Mouse (Mus musculus): ENCODE measurements around the gene Slc39a3. TPM values are rescaled to one million over a fixed set of nuclear protein-coding genes. Genes with fewer than 3 reads are reported as not detected.

Gene Slc39a3
- total and polyA plus RNA-seq, 3 experiments, result 2.8 to 9.6 (median 7.4) TPM

DNA sequence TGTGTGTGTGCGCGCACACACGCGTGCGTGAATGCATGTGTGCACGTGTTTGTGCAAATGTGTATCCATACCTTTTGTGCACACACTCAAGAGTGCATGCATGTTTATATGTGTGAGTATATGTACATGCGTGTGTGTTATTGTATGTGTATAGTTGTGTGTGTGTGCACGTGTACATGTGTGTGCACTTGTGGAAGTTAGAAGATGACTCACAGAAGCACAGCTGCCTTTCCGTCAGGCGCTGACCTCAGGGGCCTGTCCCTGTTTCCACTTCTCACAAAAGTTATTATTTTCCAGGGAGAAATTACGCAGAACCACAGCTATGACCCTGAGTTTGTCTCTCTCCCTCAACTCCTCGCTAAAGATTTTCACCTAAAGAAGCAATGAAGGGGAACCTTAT is 53.0 kb downstream of the Slc39a3 start:
- H3K9me3 ChIP-seq (replicated peaks), result no peaks in the 10 kb centered on the region
- ATAC-seq (ENCODE audit: extremely low read depth, insufficient number of reproducible peaks, low FRiP score, poor library complexity, severe bottlenecking), result no peak
- H3K36me3 ChIP-seq (replicated peaks), result no peaks in the 10 kb centered on the region
- H3K27me3 ChIP-seq (ENCODE audit: insufficient read depth, low read length), result peaks cover 48% of the 10 kb centered on the region
- no peak overlapping the region for H3K4me3 ChIP-seq (ENCODE audit: low read depth, low read length)
- DNase-seq (ENCODE audit: low spot score), result no peak
- TF ChIP-seq CTCF (IDR thresholded peaks at IDR 0.05; ENCODE audit: low read depth, low read length) (no peak), GATA1 (IDR thresholded peaks at IDR 0.05; ENCODE audit: borderline replicate concordance, low read length) (no peak), GATA2 (IDR thresholded peaks at IDR 0.05; ENCODE audit: borderline replicate concordance, low read depth, low read length) (no peak), TAL1 (conservative IDR thresholded peaks at IDR 0.05; ENCODE audit: low read depth, low read length) (no peak), POLR2AphosphoS5 (IDR thresholded peaks at IDR 0.05; ENCODE audit: insufficient replicate concordance, low read depth, low read length) (no peak)
- H3K4me1 ChIP-seq (ENCODE audit: insufficient read depth, low read depth, low read length), result peaks cover 7% of the 10 kb centered on the region; the same call in 1 of the 2 replicates

DNA sequence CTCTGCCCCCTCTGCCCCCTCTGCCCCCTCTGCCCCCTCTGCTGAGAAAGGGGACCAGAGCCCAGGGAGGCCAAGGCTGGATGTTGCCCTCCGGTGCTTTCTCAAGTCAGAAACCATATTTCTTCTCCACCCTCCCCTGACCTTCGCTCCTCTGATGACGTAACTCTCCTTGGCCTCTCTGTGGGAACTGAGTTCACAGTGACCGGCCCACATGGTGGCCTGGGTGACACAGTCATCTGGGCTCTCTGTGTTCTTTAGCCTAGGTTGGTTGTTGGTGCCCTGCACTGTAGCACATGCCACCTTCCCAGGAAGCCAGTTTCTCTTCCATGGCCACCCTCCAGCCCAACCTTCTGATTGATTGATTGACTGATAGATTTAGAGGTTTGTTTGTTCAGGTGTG is 54.8 kb downstream of the Slc39a3 start:
- Histone ChIP-seq H3K36me3 (replicated peaks) (no peaks in the 10 kb centered on the region), H3K9me3 (replicated peaks) (no peaks in the 10 kb centered on the region), H3K4me3 (ENCODE audit: low read depth, low read length) (no peak overlapping the region), H3K27me3 (ENCODE audit: insufficient read depth, low read length) (peaks cover 38% of the 10 kb centered on the region), H3K4me1 (ENCODE audit: insufficient read depth, low read depth, low read length) (peaks cover 4% of the 10 kb centered on the region; the same call in 1 of the 2 replicates)
- DNase-seq (ENCODE audit: low spot score), result no peak
- TF ChIP-seq CTCF (IDR thresholded peaks at IDR 0.05; ENCODE audit: low read depth, low read length) (no peak), GATA2 (IDR thresholded peaks at IDR 0.05; ENCODE audit: borderline replicate concordance, low read depth, low read length) (no peak), POLR2AphosphoS5 (IDR thresholded peaks at IDR 0.05; ENCODE audit: insufficient replicate concordance, low read depth, low read length) (no peak), TAL1 (conservative IDR thresholded peaks at IDR 0.05; ENCODE audit: low read depth, low read length) (no peak), GATA1 (IDR thresholded peaks at IDR 0.05; ENCODE audit: borderline replicate concordance, low read length) (no peak)
- no peak for ATAC-seq (ENCODE audit: extremely low read depth, insufficient number of reproducible peaks, low FRiP score, poor library complexity, severe bottlenecking)

DNA sequence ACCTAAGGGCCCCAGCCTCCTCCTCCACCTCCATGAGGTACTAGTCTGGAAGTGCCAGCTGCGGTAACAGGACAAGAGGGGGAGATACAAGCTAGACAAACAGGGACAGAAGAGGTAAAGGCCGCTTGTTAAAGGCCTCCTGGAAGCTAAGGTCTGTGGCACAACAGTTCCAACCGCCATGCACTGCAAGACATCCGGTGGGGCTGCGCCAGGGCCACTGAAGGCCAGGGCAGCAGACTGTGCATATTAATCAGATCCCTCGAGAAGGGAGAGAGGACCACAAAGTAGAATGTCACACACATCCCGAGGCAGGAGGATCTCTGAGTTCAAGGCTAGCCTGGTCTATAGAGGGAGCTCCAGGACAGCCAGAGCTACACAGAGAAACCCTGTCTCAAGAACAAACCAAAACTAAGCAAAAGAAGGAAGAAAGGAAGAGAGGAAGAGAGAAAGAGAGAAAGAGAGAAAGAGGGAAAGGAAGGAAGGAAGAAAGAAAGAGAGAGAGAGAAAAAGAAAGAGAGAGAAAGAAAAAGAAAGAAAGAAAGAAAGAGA is 55.6 kb downstream of the Slc39a3 start:
- H3K4me1 ChIP-seq (ENCODE audit: insufficient read depth, low read depth, low read length), result peaks cover 4% of the 10 kb centered on the region; the same call in 1 of the 2 replicates
- ATAC-seq (ENCODE audit: extremely low read depth, insufficient number of reproducible peaks, low FRiP score, poor library complexity, severe bottlenecking) (no peak), DNase-seq (ENCODE audit: low spot score) (no peak)
- H3K36me3 ChIP-seq (replicated peaks), result no peaks in the 10 kb centered on the region
- no peak for TF ChIP-seq POLR2AphosphoS5 (IDR thresholded peaks at IDR 0.05; ENCODE audit: insufficient replicate concordance, low read depth, low read length)
- no peak for TF ChIP-seq GATA1 (IDR thresholded peaks at IDR 0.05; ENCODE audit: borderline replicate concordance, low read length)
- no peak for TF ChIP-seq GATA2 (IDR thresholded peaks at IDR 0.05; ENCODE audit: borderline replicate concordance, low read depth, low read length)
- TF ChIP-seq CTCF (IDR thresholded peaks at IDR 0.05; ENCODE audit: low read depth, low read length), result no peak
- TF ChIP-seq TAL1 (conservative IDR thresholded peaks at IDR 0.05; ENCODE audit: low read depth, low read length), result no peak
- H3K4me3 ChIP-seq (ENCODE audit: low read depth, low read length), result no peak overlapping the region
- peaks cover 33% of the 10 kb centered on the region for H3K27me3 ChIP-seq (ENCODE audit: insufficient read depth, low read length)
- H3K9me3 ChIP-seq (replicated peaks), result no peaks in the 10 kb centered on the region

Other genes with a start within 250 kb of the Slc39a3 start
Only the 20 nearest of the 29 such genes appear.
- not detected in 2 replicates for gene Lingo3, start 193.4 kb downstream of the Slc39a3 start, total RNA-seq (2014; fragmentation: Nextera tagmentation)
- 0.05 and 0.06 TPM in 2 replicates for gene Lingo3, start 193.4 kb downstream of the Slc39a3 start, total RNA-seq (2017)
- not detected in 2 replicates for gene Lingo3, start 193.4 kb downstream of the Slc39a3 start, polyA plus RNA-seq (2012)
- 51.2 and 53.5 TPM in 2 replicates for gene Lsm7, start 182.2 kb downstream of the Slc39a3 start, total RNA-seq (2014; fragmentation: Nextera tagmentation)
- 282 and 373 TPM in 2 replicates for gene Lsm7, start 182.2 kb downstream of the Slc39a3 start, total RNA-seq (2017)
- 226 and 269 TPM in 2 replicates for gene Lsm7, start 182.2 kb downstream of the Slc39a3 start, polyA plus RNA-seq (2012)
- 46.0 and 55.1 TPM in 2 replicates for gene Sppl2b, start 182.2 kb downstream of the Slc39a3 start, total RNA-seq (2014; fragmentation: Nextera tagmentation)
- 18.0 and 22.1 TPM in 2 replicates for gene Sppl2b, start 182.2 kb downstream of the Slc39a3 start, total RNA-seq (2017)
- 76.6 and 92.5 TPM in 2 replicates for gene Sppl2b, start 182.2 kb downstream of the Slc39a3 start, polyA plus RNA-seq (2012)
- gene Tmprss9, start 165.6 kb downstream of the Slc39a3 start, total RNA-seq (2014; fragmentation: Nextera tagmentation), result not detected in 2 replicates
- gene Tmprss9, start 165.6 kb downstream of the Slc39a3 start, total RNA-seq (2017), result 0.05 and 0.06 TPM in 2 replicates
- gene Tmprss9, start 165.6 kb downstream of the Slc39a3 start, polyA plus RNA-seq (2012), result 0.02 TPM in 1 of 2 replicates, not detected in the other
- 34.0 and 51.2 TPM in 2 replicates for gene Timm13, start 136.5 kb downstream of the Slc39a3 start, total RNA-seq (2014; fragmentation: Nextera tagmentation)
- gene Timm13, start 136.5 kb downstream of the Slc39a3 start, total RNA-seq (2017), result 70.4 and 75.5 TPM in 2 replicates
- 295 and 345 TPM in 2 replicates for gene Timm13, start 136.5 kb downstream of the Slc39a3 start, polyA plus RNA-seq (2012)
- 3.0 and 3.1 TPM in 2 replicates for gene Lmnb2, start 119.2 kb downstream of the Slc39a3 start, total RNA-seq (2014; fragmentation: Nextera tagmentation)
- 4.8 and 5.5 TPM in 2 replicates for gene Lmnb2, start 119.2 kb downstream of the Slc39a3 start, total RNA-seq (2017)
- gene Lmnb2, start 119.2 kb downstream of the Slc39a3 start, polyA plus RNA-seq (2012), result 10.2 and 11.9 TPM in 2 replicates
- 2.1 and 5.7 TPM in 2 replicates for gene Gadd45b, start 107.4 kb downstream of the Slc39a3 start, total RNA-seq (2014; fragmentation: Nextera tagmentation)
- 1.1 and 1.9 TPM in 2 replicates for gene Gadd45b, start 107.4 kb downstream of the Slc39a3 start, total RNA-seq (2017)
- 2.8 and 3.7 TPM in 2 replicates for gene Gadd45b, start 107.4 kb downstream of the Slc39a3 start, polyA plus RNA-seq (2012)
- 0.90 and 1.7 TPM in 2 replicates for gene Gng7, start 22.5 kb downstream of the Slc39a3 start, total RNA-seq (2014; fragmentation: Nextera tagmentation)
- gene Gng7, start 22.5 kb downstream of the Slc39a3 start, total RNA-seq (2017), result 0.33 and 0.58 TPM in 2 replicates
- gene Gng7, start 22.5 kb downstream of the Slc39a3 start, polyA plus RNA-seq (2012), result 0.65 and 0.87 TPM in 2 replicates
- gene Diras1, start 11.8 kb downstream of the Slc39a3 start, total RNA-seq (2014; fragmentation: Nextera tagmentation), result not detected in 2 replicates
- gene Diras1, start 11.8 kb downstream of the Slc39a3 start, total RNA-seq (2017), result 0.44 TPM in 1 of 2 replicates, not detected in the other
- gene Diras1, start 11.8 kb downstream of the Slc39a3 start, polyA plus RNA-seq (2012), result 0.02 TPM in 1 of 2 replicates, not detected in the other
- 69.9 and 71.1 TPM in 2 replicates for gene Sgta, start 22.8 kb upstream of the Slc39a3 start, total RNA-seq (2014; fragmentation: Nextera tagmentation)
- gene Sgta, start 22.8 kb upstream of the Slc39a3 start, total RNA-seq (2017), result 52.4 and 56.2 TPM in 2 replicates
- 178 and 186 TPM in 2 replicates for gene Sgta, start 22.8 kb upstream of the Slc39a3 start, polyA plus RNA-seq (2012)
- gene Thop1, start 32.6 kb upstream of the Slc39a3 start, total RNA-seq (2014; fragmentation: Nextera tagmentation), result 13.1 and 15.9 TPM in 2 replicates
- gene Thop1, start 32.6 kb upstream of the Slc39a3 start, total RNA-seq (2017), result 19.0 and 23.6 TPM in 2 replicates
- gene Thop1, start 32.6 kb upstream of the Slc39a3 start, polyA plus RNA-seq (2012), result 81.6 and 95.0 TPM in 2 replicates
- gene Creb3l3, start 61.4 kb upstream of the Slc39a3 start, total RNA-seq (2014; fragmentation: Nextera tagmentation), result not detected in 2 replicates
- 0.29 TPM in 1 of 2 replicates, not detected in the other for gene Creb3l3, start 61.4 kb upstream of the Slc39a3 start, total RNA-seq (2017)
- gene Creb3l3, start 61.4 kb upstream of the Slc39a3 start, polyA plus RNA-seq (2012), result not detected in 2 replicates
- gene Map2k2, start 68.5 kb upstream of the Slc39a3 start, total RNA-seq (2014; fragmentation: Nextera tagmentation), result 35.9 and 52.2 TPM in 2 replicates
- 63.5 and 76.7 TPM in 2 replicates for gene Map2k2, start 68.5 kb upstream of the Slc39a3 start, total RNA-seq (2017)
- 272 and 393 TPM in 2 replicates for gene Map2k2, start 68.5 kb upstream of the Slc39a3 start, polyA plus RNA-seq (2012)
- gene Zbtb7a, start 97.8 kb upstream of the Slc39a3 start, total RNA-seq (2014; fragmentation: Nextera tagmentation), result 27.7 and 31.1 TPM in 2 replicates
- 6.4 and 7.1 TPM in 2 replicates for gene Zbtb7a, start 97.8 kb upstream of the Slc39a3 start, total RNA-seq (2017)
- 75.7 and 79.1 TPM in 2 replicates for gene Zbtb7a, start 97.8 kb upstream of the Slc39a3 start, polyA plus RNA-seq (2012)
- gene Pias4, start 130.5 kb upstream of the Slc39a3 start, total RNA-seq (2014; fragmentation: Nextera tagmentation), result 28.6 and 34.4 TPM in 2 replicates
- gene Pias4, start 130.5 kb upstream of the Slc39a3 start, total RNA-seq (2017), result 21.2 and 24.8 TPM in 2 replicates
- gene Pias4, start 130.5 kb upstream of the Slc39a3 start, polyA plus RNA-seq (2012), result 62.7 and 70.5 TPM in 2 replicates
- gene Eef2, start 139.2 kb upstream of the Slc39a3 start, total RNA-seq (2014; fragmentation: Nextera tagmentation), result 1,577 and 1,715 TPM in 2 replicates
- 1,676 and 1,695 TPM in 2 replicates for gene Eef2, start 139.2 kb upstream of the Slc39a3 start, total RNA-seq (2017)
- 2,355 and 3,878 TPM in 2 replicates for gene Eef2, start 139.2 kb upstream of the Slc39a3 start, polyA plus RNA-seq (2012)
- gene Dapk3, start 145.6 kb upstream of the Slc39a3 start, total RNA-seq (2014; fragmentation: Nextera tagmentation), result 34.2 and 43.3 TPM in 2 replicates
- gene Dapk3, start 145.6 kb upstream of the Slc39a3 start, total RNA-seq (2017), result 39.3 and 40.8 TPM in 2 replicates
- gene Dapk3, start 145.6 kb upstream of the Slc39a3 start, polyA plus RNA-seq (2012), result 69.8 and 96.7 TPM in 2 replicates
- not detected in 2 replicates for gene 4930442H23Rik, start 146.4 kb upstream of the Slc39a3 start, total RNA-seq (2014; fragmentation: Nextera tagmentation)
- not detected in 2 replicates for gene 4930442H23Rik, start 146.4 kb upstream of the Slc39a3 start, total RNA-seq (2017)
- not detected in 2 replicates for gene 4930442H23Rik, start 146.4 kb upstream of the Slc39a3 start, polyA plus RNA-seq (2012)
- not detected in 2 replicates for gene Nmrk2, start 164.6 kb upstream of the Slc39a3 start, total RNA-seq (2014; fragmentation: Nextera tagmentation)
- not detected in 2 replicates for gene Nmrk2, start 164.6 kb upstream of the Slc39a3 start, total RNA-seq (2017)
- not detected in 2 replicates for gene Nmrk2, start 164.6 kb upstream of the Slc39a3 start, polyA plus RNA-seq (2012)
- not detected in 2 replicates for gene Atcay, start 193.4 kb upstream of the Slc39a3 start, total RNA-seq (2014; fragmentation: Nextera tagmentation)
- 0.06 and 0.11 TPM in 2 replicates for gene Atcay, start 193.4 kb upstream of the Slc39a3 start, total RNA-seq (2017)
- gene Atcay, start 193.4 kb upstream of the Slc39a3 start, polyA plus RNA-seq (2012), result not detected in 2 replicates